In genomic region chr1:165489197-165489596, GRCm38 (mm10) we compare ENCODE assay signal across 25 mouse cellular contexts. TPM values are rescaled to one million over a fixed set of nuclear protein-coding genes. Genes with fewer than 3 reads are reported as not detected.
"Had no signal": no experiment of that assay in that cellular context is flagged by ENCODE, and none has a peak within 500 bp of the region (broad histone marks: within the 10 kb centered on the region; RNA-seq: fewer than 3 reads in every experiment).

No protein-coding gene starts in this region.

- H3K27me3 ChIP-seq: liver, embryonic 13.5 days; liver, embryonic 15.5 days; lung, embryonic 15.5 days; midbrain, embryonic 12.5 days; neural tube, embryonic 12.5 days; stomach, embryonic 15.5 days had no signal

- H3K4me2 ChIP-seq: liver, embryonic 13.5 days; liver, embryonic 15.5 days; lung, embryonic 15.5 days; midbrain, embryonic 12.5 days; neural tube, embryonic 12.5 days; stomach, embryonic 15.5 days had no signal

- H3K27ac ChIP-seq: liver, embryonic 13.5 days; liver, embryonic 15.5 days; lung, embryonic 15.5 days; macrophage; midbrain, embryonic 10.5 days; midbrain, embryonic 12.5 days; neural tube, embryonic 12.5 days; stomach, embryonic 15.5 days; stomach, postnatal 0 days had no signal

- DNase-seq: liver, embryonic 13.5 days; liver, postnatal 0 days; lung, adult 2 months; lung, postnatal 14 days; lung, postnatal 36 days; midbrain, embryonic 14.5 days; retina, postnatal 1 day; right cerebral cortex, adult 18-20 months; right cerebral cortex, postnatal 25 days; right cerebral cortex, postnatal 4 days; spleen, adult 18-20 months; thymus, postnatal 14 days; thymus, postnatal 36 days had no signal

- H3K9me3 ChIP-seq: liver, embryonic 13.5 days; liver, embryonic 15.5 days; lung, embryonic 15.5 days; midbrain, embryonic 10.5 days; midbrain, embryonic 12.5 days; neural tube, embryonic 12.5 days; stomach, embryonic 15.5 days had no signal

- H3K9ac ChIP-seq: liver, embryonic 13.5 days; liver, embryonic 15.5 days; liver, postnatal 0 days; lung, embryonic 15.5 days; midbrain, embryonic 12.5 days; neural tube, embryonic 12.5 days; stomach, embryonic 15.5 days had no signal

- H3K4me1 ChIP-seq: lung, embryonic 15.5 days; midbrain, embryonic 10.5 days; midbrain, embryonic 12.5 days; neural tube, embryonic 12.5 days; stomach, embryonic 15.5 days had no signal

- H3K4me3 ChIP-seq: liver, embryonic 13.5 days; liver, embryonic 15.5 days; lung, embryonic 15.5 days; midbrain, embryonic 10.5 days; midbrain, embryonic 12.5 days; neural tube, embryonic 12.5 days; stomach, embryonic 15.5 days had no signal

- ATAC-seq: liver, postnatal 0 days; lung, postnatal 0 days; midbrain, embryonic 16.5 days had no signal

- H3K36me3 ChIP-seq: liver, embryonic 13.5 days; liver, embryonic 15.5 days; lung, embryonic 15.5 days; midbrain, embryonic 10.5 days; midbrain, embryonic 12.5 days; neural tube, embryonic 12.5 days; stomach, embryonic 15.5 days had no signal

RNA-seq across cellular contexts. Expression of gene Adcy10, which starts 4.2 kb away (rescaled TPM):
- polyA plus RNA-seq: lung, embryonic 15.5 days; lung, postnatal 0 days; macrophage; small intestine, adult 2 months; stomach, embryonic 15.5 days; stomach, postnatal 0 days; thymus, postnatal 0 days had no signal
